Mouse (Mus musculus) hindbrain, embryonic 15.5 days (tissue): Measurements from ENCODE around the gene Neurod4. TPM values are rescaled to one million over a fixed set of nuclear protein-coding genes. Genes with fewer than 3 reads are reported as not detected.

ENCODE experiments used
- ATAC-seq: fragments of 200-750 bp; cut with Nextera tagmentation; 2 replicates; pipeline ENCODE4 v1.8.0; 2017; ENCODE audit warnings: low read depth, moderate number of reproducible peaks, moderate TSS enrichment; ENCODE audit not compliant: low FRiP score
- H3K27ac ChIP-seq: fragments of 300-500 bp; sonication (generic); replicated peaks from 2 replicates; pipeline ENCODE4 v1.5.1; 2015; ENCODE audit warnings: mild to moderate bottlenecking, inconsistent platforms
- H3K27me3 ChIP-seq: fragments of 300-500 bp; sonication (generic); 2 replicates; pipeline ENCODE4 v1.6.1; 2015; ENCODE audit warnings: control low read depth, inconsistent platforms
- H3K36me3 ChIP-seq: fragments of 300-500 bp; sonication (generic); 2 replicates; pipeline ENCODE4 v1.6.1; 2015; ENCODE audit warnings: control low read depth, inconsistent platforms
- H3K4me1 ChIP-seq: fragments of 300-500 bp; sonication (generic); replicated peaks from 2 replicates; pipeline ENCODE4 v1.6.1; 2015; ENCODE audit warnings: control low read depth, inconsistent platforms
- H3K4me2 ChIP-seq: fragments of 300-500 bp; sonication (generic); 2 replicates; pipeline ENCODE4 v1.6.1; 2015; ENCODE audit warnings: moderate library complexity, mild to moderate bottlenecking, inconsistent platforms
- H3K4me3 ChIP-seq: fragments of 300-500 bp; sonication (generic); 2 replicates; pipeline ENCODE4 v1.5.1; 2015; ENCODE audit warnings: mild to moderate bottlenecking, inconsistent platforms
- H3K9ac ChIP-seq: fragments of 300-500 bp; sonication (generic); 2 replicates; pipeline ENCODE4 v1.6.1; 2015; ENCODE audit warnings: inconsistent platforms
- H3K9me3 ChIP-seq: fragments of 300-500 bp; sonication (generic); 2 replicates; pipeline ENCODE4 v1.6.1; 2016; ENCODE audit warnings: control low read depth, inconsistent platforms
- WGBS: fragments of 180-500 bp; shearing (Covaris S2); methylation state at CpG from one replicate; pipeline ENCODE4 v1.1.7; 2015; 5-methylcytosine and 5-hydroxymethylcytosine counted together
- polyA plus RNA-seq: library from polyadenylated mRNA; unstranded; fragments of >200 nt; fragmentation: Nextera tagmentation; extraction: Ambion mirVana; gene quantifications from 2 replicates; pipeline ENCODE4 v1.2.1, GENCODE M21; 2015

The Neurod4 gene
- polyA plus RNA-seq, 1 experiment from 2014 or later = 1.3 TPM

DNA sequence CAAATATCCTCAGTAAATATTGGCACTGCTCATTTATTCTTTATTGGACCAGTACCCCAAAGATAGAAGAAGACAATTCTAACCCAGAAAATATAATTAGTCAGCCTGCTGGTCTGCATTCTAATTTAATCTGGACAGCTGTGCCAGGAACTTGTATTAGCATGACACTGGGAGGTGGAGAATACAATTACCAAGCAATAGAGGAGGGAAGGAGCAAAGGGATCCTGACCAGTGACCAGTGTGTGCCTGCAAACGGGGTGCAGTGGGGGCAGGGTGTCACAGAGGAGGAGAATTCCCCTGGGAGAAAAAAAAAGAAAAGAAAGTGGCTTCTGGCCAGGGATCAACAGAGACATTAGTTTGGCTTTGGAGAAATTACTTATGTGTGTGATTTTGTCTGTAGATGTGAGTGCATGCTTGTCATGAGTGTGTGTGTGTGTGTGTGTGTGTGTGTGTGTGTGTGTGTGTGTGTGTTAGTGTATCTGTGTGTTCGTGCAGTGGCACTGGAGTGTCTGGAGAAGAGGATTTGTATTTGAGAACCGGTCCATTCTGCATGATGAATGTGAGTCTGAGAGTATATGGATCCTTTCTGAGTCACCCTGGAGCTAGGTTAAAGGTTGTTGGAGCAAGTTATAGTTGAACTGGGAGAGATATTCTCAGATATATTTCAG is 13.8 kb upstream of the Neurod4 start:
- 7% methylated on average over 3 of the region's 3 CpGs for WGBS
- H3K4me3 ChIP-seq = no peak overlapping the region
- H3K27ac ChIP-seq = no peak overlapping the region
- H3K4me1 ChIP-seq = no peaks in the 10 kb centered on the region
- no peaks in the 10 kb centered on the region for H3K27me3 ChIP-seq
- H3K4me2 ChIP-seq = no peak overlapping the region
- no peaks in the 10 kb centered on the region for H3K36me3 ChIP-seq
- H3K9me3 ChIP-seq = no peaks in the 10 kb centered on the region
- no peak overlapping the region for H3K9ac ChIP-seq
- ATAC-seq = no peak

GRCm38 (mm10) chr10:130288007-130288406 is 8.0 kb upstream of the Neurod4 start:
- Histone ChIP-seq H3K27ac (no peak overlapping the region), H3K4me3 (no peak overlapping the region), H3K9ac (no peak overlapping the region), H3K4me2 (no peak overlapping the region), H3K36me3 (no peaks in the 10 kb centered on the region), H3K27me3 (no peaks in the 10 kb centered on the region), H3K4me1 (no peaks in the 10 kb centered on the region), H3K9me3 (no peaks in the 10 kb centered on the region)
- 39% methylated on average over 3 of the region's 3 CpGs for WGBS
- ATAC-seq = no peak

DNA sequence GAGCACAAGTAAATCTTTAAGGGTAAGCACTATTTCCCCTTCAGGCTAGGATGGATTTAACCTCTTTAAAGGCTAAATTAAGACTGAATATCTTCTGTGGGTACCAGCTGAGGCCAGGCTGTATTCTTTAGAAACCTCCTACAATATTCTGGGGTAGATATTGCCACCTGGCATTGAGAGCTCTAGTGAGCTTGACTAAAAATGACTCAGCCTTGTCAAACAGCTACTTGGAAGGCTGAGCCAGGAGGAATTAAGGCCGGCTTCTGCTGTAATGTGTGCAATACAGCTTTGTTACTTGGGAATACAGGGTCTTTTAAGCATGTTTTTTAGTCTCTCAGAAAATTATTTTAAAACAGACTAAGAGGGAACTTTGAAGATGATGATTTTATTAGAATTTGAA is 7.2 kb upstream of the Neurod4 start:
- WGBS = 56% methylated on average over 1 of the region's 1 CpGs

DNA sequence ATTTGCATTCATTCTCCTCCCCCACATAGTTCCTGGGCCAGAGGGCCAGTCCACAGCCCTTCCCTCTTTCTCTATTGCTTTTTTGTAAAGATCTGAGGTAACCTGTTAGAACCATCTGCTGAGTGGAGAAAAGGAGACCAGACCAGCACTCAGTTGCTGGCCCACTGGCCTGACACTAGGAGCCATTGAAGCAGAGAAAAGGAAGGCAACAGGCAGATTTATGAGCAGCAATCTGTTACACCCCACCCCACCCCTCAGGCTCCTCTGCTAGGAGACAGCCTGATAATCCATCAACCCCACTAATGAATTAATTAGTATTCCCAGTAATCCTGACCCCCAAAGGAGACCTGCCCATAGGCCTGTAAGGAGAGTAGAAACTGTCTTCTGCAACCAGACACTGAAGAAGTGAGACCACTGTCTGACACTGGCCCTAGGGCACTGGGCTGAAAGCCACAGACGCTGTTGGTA is 2.0 kb upstream of the Neurod4 start:
- WGBS = 21% methylated on average over 1 of the region's 1 CpGs

More for the DNA sequence above, 7.2 kb upstream of the Neurod4 start:
- no peaks in the 10 kb centered on the region for H3K36me3 ChIP-seq
- no peaks in the 10 kb centered on the region for H3K27me3 ChIP-seq
- no peak overlapping the region for H3K9ac ChIP-seq
- H3K4me2 ChIP-seq = no peak overlapping the region
- no peaks in the 10 kb centered on the region for H3K4me1 ChIP-seq
- no peaks in the 10 kb centered on the region for H3K9me3 ChIP-seq
- H3K27ac ChIP-seq = no peak overlapping the region
- ATAC-seq = no peak
- H3K4me3 ChIP-seq = no peak overlapping the region

GRCm38 (mm10) chr10:130276496-130276895 is 3.5 kb downstream of the Neurod4 start:
- WGBS = 78% methylated on average over 2 of the region's 2 CpGs
- H3K4me2 ChIP-seq = no peak overlapping the region
- no peak overlapping the region for H3K4me3 ChIP-seq
- ATAC-seq = no peak
- no peak overlapping the region for H3K27ac ChIP-seq
- no peaks in the 10 kb centered on the region for H3K9me3 ChIP-seq
- H3K4me1 ChIP-seq = 0 out of 2 replicates have a peak, but pooled peaks cover 4% of the 10 kb centered on the region
- no peak overlapping the region for H3K9ac ChIP-seq
- no peaks in the 10 kb centered on the region for H3K36me3 ChIP-seq
- H3K27me3 ChIP-seq = no peaks in the 10 kb centered on the region

More for the DNA sequence above, 2.0 kb upstream of the Neurod4 start:
- no peaks in the 10 kb centered on the region for H3K36me3 ChIP-seq
- peak; percentile 34; the same call in 1 of the 2 replicates for ATAC-seq
- no peak overlapping the region for H3K4me2 ChIP-seq
- no peak overlapping the region for H3K27ac ChIP-seq
- 0 out of 2 replicates have a peak, but pooled peaks cover 4% of the 10 kb centered on the region for H3K4me1 ChIP-seq
- no peaks in the 10 kb centered on the region for H3K27me3 ChIP-seq
- H3K9me3 ChIP-seq = no peaks in the 10 kb centered on the region
- H3K4me3 ChIP-seq = no peak overlapping the region
- H3K9ac ChIP-seq = no peak overlapping the region

- Histone ChIP-seq H3K4me2 (no peak overlapping the region), H3K27ac (no peak overlapping the region), H3K27me3 (no peaks in the 10 kb centered on the region), H3K4me3 (no peak overlapping the region), H3K9me3 (no peaks in the 10 kb centered on the region), H3K9ac (no peak overlapping the region), H3K36me3 (no peaks in the 10 kb centered on the region), H3K4me1 (0 out of 2 replicates have a peak, but pooled peaks cover 4% of the 10 kb centered on the region)
- WGBS = 46% methylated on average over 2 of the region's 2 CpGs
- ATAC-seq = no peak
These were observed 4.3 kb downstream of the Neurod4 start for GRCm38 (mm10) chr10:130275759-130276158.

DNA sequence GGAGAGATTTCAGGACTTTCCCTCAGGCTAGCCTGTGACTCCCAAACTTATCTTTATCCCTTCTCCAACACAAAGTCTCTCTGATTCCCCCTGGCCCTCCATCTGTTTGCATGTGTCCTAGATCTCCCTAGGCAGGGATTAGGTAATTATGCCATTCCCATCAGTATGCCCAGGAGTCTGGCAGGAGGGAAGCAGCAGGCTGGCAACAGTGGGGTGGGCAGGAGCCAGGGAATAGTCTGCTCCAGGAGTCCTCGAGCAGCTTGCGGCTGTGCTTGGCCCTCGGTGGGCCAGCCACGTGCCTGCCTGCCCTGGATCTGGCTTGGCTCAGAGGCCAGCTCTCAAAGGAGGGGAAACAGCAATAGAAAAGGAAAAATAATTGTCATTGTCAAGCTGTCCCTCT is 16.8 kb downstream of the Neurod4 start:
- Histone ChIP-seq H3K4me1 (peaks cover 4% of the 10 kb centered on the region; the same call in 1 of the 2 replicates), H3K27ac (no peak overlapping the region), H3K4me3 (no peak overlapping the region), H3K36me3 (no peaks in the 10 kb centered on the region), H3K27me3 (no peaks in the 10 kb centered on the region), H3K9ac (no peak overlapping the region), H3K4me2 (no peak overlapping the region), H3K9me3 (no peaks in the 10 kb centered on the region)
- 23% methylated on average over 4 of the region's 4 CpGs for WGBS
- ATAC-seq = peak; percentile 65

DNA sequence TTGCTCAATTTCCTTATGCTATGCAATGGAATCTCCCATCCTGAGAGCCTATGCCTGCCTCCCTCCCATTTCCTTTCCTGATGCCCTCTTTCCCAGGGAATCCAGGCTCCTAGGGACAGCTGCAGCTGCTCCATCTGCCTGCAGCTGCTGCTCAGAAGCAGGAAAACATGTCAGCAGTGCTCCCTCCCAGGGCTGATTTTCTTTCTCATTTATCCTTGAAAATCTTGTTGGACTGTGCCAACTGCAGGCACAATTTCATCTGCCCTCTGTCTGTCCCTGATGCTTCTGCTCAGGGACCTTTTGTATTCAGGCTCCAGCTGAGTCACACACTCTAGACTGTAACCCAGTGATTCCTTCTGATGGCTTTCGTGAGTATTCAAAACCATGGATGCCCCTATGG is 20.6 kb downstream of the Neurod4 start:
- no peak for ATAC-seq
- Histone ChIP-seq H3K36me3 (no peaks in the 10 kb centered on the region), H3K9ac (no peak overlapping the region), H3K4me1 (peaks cover 4% of the 10 kb centered on the region; the same call in 1 of the 2 replicates), H3K9me3 (no peaks in the 10 kb centered on the region), H3K27me3 (no peaks in the 10 kb centered on the region), H3K27ac (no peak overlapping the region), H3K4me3 (no peak overlapping the region), H3K4me2 (no peak overlapping the region)
- 62% methylated on average over 1 of the region's 1 CpGs for WGBS

GRCm38 (mm10) chr10:130244271-130244670 is 35.8 kb downstream of the Neurod4 start:
- no peak overlapping the region for H3K4me3 ChIP-seq
- no peak for ATAC-seq
- no peaks in the 10 kb centered on the region for H3K9me3 ChIP-seq
- H3K4me1 ChIP-seq = no peaks in the 10 kb centered on the region
- WGBS = 2% methylated on average over 2 of the region's 2 CpGs
- no peak overlapping the region for H3K27ac ChIP-seq
- H3K4me2 ChIP-seq = no peak overlapping the region
- no peaks in the 10 kb centered on the region for H3K36me3 ChIP-seq
- H3K9ac ChIP-seq = no peak overlapping the region
- no peaks in the 10 kb centered on the region for H3K27me3 ChIP-seq

- Histone ChIP-seq H3K9me3 (no peaks in the 10 kb centered on the region), H3K9ac (no peak overlapping the region), H3K4me2 (no peak overlapping the region), H3K27me3 (no peaks in the 10 kb centered on the region), H3K36me3 (no peaks in the 10 kb centered on the region), H3K4me1 (no peaks in the 10 kb centered on the region), H3K4me3 (no peak overlapping the region), H3K27ac (no peak overlapping the region)
- 47% methylated on average over 2 of the region's 2 CpGs for WGBS
- no peak for ATAC-seq
These were observed 41.5 kb downstream of the Neurod4 start for GRCm38 (mm10) chr10:130238318-130239209.

DNA sequence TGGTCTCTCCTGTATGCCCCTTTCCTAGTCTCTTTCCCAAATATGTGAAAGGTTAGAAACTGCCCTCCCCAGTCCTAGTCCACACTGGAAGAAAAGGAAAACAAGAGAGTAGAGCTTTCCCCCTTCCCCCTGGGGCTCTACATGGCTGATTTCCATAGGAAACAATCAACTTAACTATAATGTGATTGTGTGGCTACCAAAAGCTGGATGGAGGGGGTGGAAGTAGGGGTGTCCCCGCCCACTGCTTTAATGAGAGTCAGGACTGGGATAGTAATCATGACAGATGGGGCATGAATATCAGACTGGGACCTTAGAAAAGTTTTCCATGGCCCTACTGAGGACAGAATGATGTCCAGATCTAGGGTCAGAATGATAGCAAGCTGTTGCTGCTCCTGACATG is 45.5 kb downstream of the Neurod4 start:
- WGBS = 13% methylated on average over 1 of the region's 1 CpGs
- H3K36me3 ChIP-seq = no peaks in the 10 kb centered on the region
- H3K4me3 ChIP-seq = no peak overlapping the region
- no peak overlapping the region for H3K9ac ChIP-seq
- no peak overlapping the region for H3K27ac ChIP-seq
- H3K9me3 ChIP-seq = no peaks in the 10 kb centered on the region
- no peak overlapping the region for H3K4me2 ChIP-seq
- no peak for ATAC-seq
- no peaks in the 10 kb centered on the region for H3K27me3 ChIP-seq
- H3K4me1 ChIP-seq = no peaks in the 10 kb centered on the region

- no peak overlapping the region for H3K9ac ChIP-seq
- H3K27ac ChIP-seq = no peak overlapping the region
- ATAC-seq = no peak
- 43% methylated on average over 1 of the region's 1 CpGs for whole genome bisulfite sequencing
- H3K27me3 ChIP-seq = no peaks in the 10 kb centered on the region
- H3K9me3 ChIP-seq = no peaks in the 10 kb centered on the region
- H3K4me1 ChIP-seq = no peaks in the 10 kb centered on the region
- no peaks in the 10 kb centered on the region for H3K36me3 ChIP-seq
- no peak overlapping the region for H3K4me2 ChIP-seq
- H3K4me3 ChIP-seq = no peak overlapping the region
These were observed 47.9 kb downstream of the Neurod4 start for GRCm38 (mm10) chr10:130232117-130232516.
